In the genomic region with DNA sequence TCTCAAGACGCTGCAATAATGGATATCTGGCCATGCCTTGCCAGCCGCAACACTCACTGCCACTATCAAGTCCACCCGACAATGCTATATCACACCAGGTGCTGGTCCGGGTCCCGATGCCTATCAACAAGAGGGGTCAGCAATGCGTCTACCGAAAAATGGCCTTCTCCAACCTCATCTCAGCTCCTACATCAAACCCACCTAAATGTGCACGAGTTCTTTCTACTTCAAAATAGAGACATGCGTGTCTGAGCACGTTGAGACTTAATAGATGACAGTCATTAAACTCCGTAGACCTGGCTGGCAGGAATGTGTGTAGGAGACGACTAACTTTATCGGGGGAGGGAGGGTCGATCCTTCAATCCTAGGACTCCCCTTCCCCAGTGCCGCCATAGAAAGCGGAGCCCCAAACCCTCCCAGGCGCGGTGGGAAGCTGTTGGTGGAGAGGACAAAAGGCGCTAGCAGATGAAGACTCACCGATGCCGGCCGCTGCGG, we compare ENCODE assay signal across 8 mouse cellular contexts. TPM values are rescaled to one million over a fixed set of nuclear protein-coding genes. Genes with fewer than 3 reads are reported as not detected.
DNase-seq lines count a peak whose midpoint lies in the region; ATAC-seq and TF ChIP-seq lines count a peak whose summit lies in the region.

No protein-coding gene starts in this region.

- DNase-seq in lung, adult 2 months = no peak
- DNase-seq in lung, postnatal 25 days (ENCODE audit: low spot score) = no peak
- DNase-seq in adrenal gland, postnatal 36 days = peak; percentile 14
- no peak for DNase-seq in hindbrain, postnatal 0 days (ENCODE audit: low spot score)
- DNase-seq in ovary, postnatal 14 days (ENCODE audit: low spot score) = no peak
- no peak for DNase-seq in layer of hippocampus, postnatal 14 days (ENCODE audit: low spot score in 2 of 2)

- peaks cover 7% of the 10 kb centered on the region for H3K4me1 ChIP-seq in lung, adult 2 months (ENCODE audit: control insufficient read depth, insufficient read depth, low read length)
- H3K4me1 ChIP-seq in embryonic facial prominence, embryonic 15.5 days = peaks cover 9% of the 10 kb centered on the region; the same call in 1 of the 2 replicates
- peaks cover 12% of the 10 kb centered on the region for H3K4me1 ChIP-seq in hindbrain, postnatal 0 days (ENCODE audit: insufficient read depth, low read length)
- H3K4me1 ChIP-seq in midbrain, embryonic 12.5 days = peaks cover 18% of the 10 kb centered on the region

- peak overlapping the region; percentile 82 for H3K27ac ChIP-seq in embryonic facial prominence, embryonic 15.5 days (replicated peaks)
- H3K27ac ChIP-seq in hindbrain, postnatal 0 days = peak overlapping the region; percentile 87
- peak overlapping the region; percentile 83 for H3K27ac ChIP-seq in midbrain, embryonic 12.5 days (replicated peaks)

- H3K36me3 ChIP-seq in embryonic facial prominence, embryonic 15.5 days = no peaks in the 10 kb centered on the region
- no peaks in the 10 kb centered on the region; the same call in 1 of the 2 replicates for H3K36me3 ChIP-seq in hindbrain, postnatal 0 days (ENCODE audit: insufficient read depth, low read length)
- H3K36me3 ChIP-seq in midbrain, embryonic 12.5 days = 0 out of 2 replicates have a peak, but pooled peaks cover 3% of the 10 kb centered on the region

- H3K27me3 ChIP-seq in embryonic facial prominence, embryonic 15.5 days = no peaks in the 10 kb centered on the region
- H3K27me3 ChIP-seq in hindbrain, postnatal 0 days (ENCODE audit: insufficient read depth, low read length) = no peaks in the 10 kb centered on the region
- peaks cover 4% of the 10 kb centered on the region; the same call in 1 of the 2 replicates for H3K27me3 ChIP-seq in midbrain, embryonic 12.5 days

- WGBS in lung, adult 2 months = under 1% methylated on average over 23 of the region's 23 CpGs
- WGBS in embryonic facial prominence, embryonic 15.5 days = 0% methylated on average over 23 of the region's 23 CpGs
- under 1% methylated on average over 23 of the region's 23 CpGs for WGBS in hindbrain, postnatal 0 days
- under 1% methylated on average over 23 of the region's 23 CpGs for WGBS in midbrain, embryonic 12.5 days

- ATAC-seq in embryonic facial prominence, embryonic 15.5 days (ENCODE audit: insufficient number of reproducible peaks, low FRiP score, low TSS enrichment, low read depth) = peak; percentile 19
- peak; percentile 81 for ATAC-seq in hindbrain, postnatal 0 days
- peak; percentile 44; the same call in 1 of the 2 replicates for ATAC-seq in midbrain, embryonic 12.5 days (ENCODE audit: low FRiP score, low read depth)

- H3K9me3 ChIP-seq in embryonic facial prominence, embryonic 15.5 days (replicated peaks) = no peaks in the 10 kb centered on the region
- no peaks in the 10 kb centered on the region for H3K9me3 ChIP-seq in hindbrain, postnatal 0 days (ENCODE audit: low read length)
- H3K9me3 ChIP-seq in midbrain, embryonic 12.5 days = no peaks in the 10 kb centered on the region

- peak overlapping the region; percentile 72 for H3K9ac ChIP-seq in embryonic facial prominence, embryonic 15.5 days
- peak overlapping the region; percentile 83 for H3K9ac ChIP-seq in hindbrain, postnatal 0 days (replicated peaks; ENCODE audit: low read length)
- peak overlapping the region; percentile 89 for H3K9ac ChIP-seq in midbrain, embryonic 12.5 days (replicated peaks)

- peak overlapping the region; percentile 69 for H3K4me2 ChIP-seq in embryonic facial prominence, embryonic 15.5 days (replicated peaks)
- peak overlapping the region; percentile 89 for H3K4me2 ChIP-seq in hindbrain, postnatal 0 days (ENCODE audit: low read depth, low read length)
- H3K4me2 ChIP-seq in midbrain, embryonic 12.5 days (replicated peaks) = peak overlapping the region; percentile 65

- no peak for TF ChIP-seq CTCF in lung, adult 2 months (IDR thresholded peaks at IDR 0.05; ENCODE audit: insufficient read depth, low read length)
- TF ChIP-seq CTCF in hindbrain, postnatal 0 days (IDR thresholded peaks at IDR 0.05; ENCODE audit: low read depth) = no peak

- no peak for TF ChIP-seq POLR2A in lung, adult 2 months (IDR thresholded peaks at IDR 0.05; ENCODE audit: borderline replicate concordance, extremely low read depth, low read depth, low read length)

- peak overlapping the region; percentile 74 for H3K4me3 ChIP-seq in lung, adult 2 months (replicated peaks; ENCODE audit: extremely low read depth, low read depth, low read length)
- peak overlapping the region; percentile 78 for H3K4me3 ChIP-seq in embryonic facial prominence, embryonic 15.5 days (replicated peaks)
- peak overlapping the region; percentile 83 for H3K4me3 ChIP-seq in hindbrain, postnatal 0 days (ENCODE audit: low read length)
- peak overlapping the region; percentile 82 for H3K4me3 ChIP-seq in midbrain, embryonic 12.5 days

RNA-seq across cellular contexts. Expression of gene Ubr1, which starts 0.4 kb away (rescaled TPM):
- 47.9 and 49.1 TPM in 2 replicates for polyA plus RNA-seq in lung, adult 2 months (2012; rRNA removed)
- total RNA-seq in adrenal gland, postnatal 36 days (2021) = 10 to 100 TPM; 31.9 to 36.2 TPM
- polyA plus RNA-seq in embryonic facial prominence, embryonic 15.5 days (2015; fragmentation: Nextera tagmentation; extraction: Ambion mirVana) = 20.7 and 24.2 TPM in 2 replicates
- total RNA-seq in hindbrain, postnatal 0 days (2014; rRNA removed) = 27.8 and 34.8 TPM in 2 replicates
- 27.3 and 27.5 TPM in 2 replicates for polyA plus RNA-seq in hindbrain, postnatal 0 days (2015; fragmentation: Nextera tagmentation; extraction: Ambion mirVana)
- 34.1 and 34.4 TPM in 2 replicates for polyA plus RNA-seq in midbrain, embryonic 12.5 days (2016; fragmentation: Nextera tagmentation; extraction: Ambion mirVana)
- 10 to 100 TPM; 40.4 to 42.5 TPM for total RNA-seq in layer of hippocampus, postnatal 14 days (2021)

RNA-seq across cellular contexts. Expression of gene Tmem62, which starts 6.7 kb away (rescaled TPM):
- 10.0 and 12.5 TPM in 2 replicates for polyA plus RNA-seq in lung, adult 2 months (2012; rRNA removed)
- total RNA-seq in adrenal gland, postnatal 36 days (2021) = 10 to 100 TPM; 10.6 to 23.8 TPM
- polyA plus RNA-seq in embryonic facial prominence, embryonic 15.5 days (2015; fragmentation: Nextera tagmentation; extraction: Ambion mirVana) = 2.5 and 4.1 TPM in 2 replicates
- total RNA-seq in hindbrain, postnatal 0 days (2014; rRNA removed) = 24.0 and 25.8 TPM in 2 replicates
- polyA plus RNA-seq in hindbrain, postnatal 0 days (2015; fragmentation: Nextera tagmentation; extraction: Ambion mirVana) = 12.6 and 13.8 TPM in 2 replicates
- 5.7 and 6.2 TPM in 2 replicates for polyA plus RNA-seq in midbrain, embryonic 12.5 days (2016; fragmentation: Nextera tagmentation; extraction: Ambion mirVana)
- 10 to 100 TPM; 18.3 to 27.4 TPM for total RNA-seq in layer of hippocampus, postnatal 14 days (2021)

RNA-seq across cellular contexts. Expression of gene Ccndbp1, which starts 38.1 kb away (rescaled TPM):
- polyA plus RNA-seq in lung, adult 2 months (2012; rRNA removed) = 20.9 and 28.5 TPM in 2 replicates
- total RNA-seq in adrenal gland, postnatal 36 days (2021) = 10 to 100 TPM; 41.7 to 50.2 TPM
- 40.2 and 43.8 TPM in 2 replicates for polyA plus RNA-seq in embryonic facial prominence, embryonic 15.5 days (2015; fragmentation: Nextera tagmentation; extraction: Ambion mirVana)
- 40.0 and 42.3 TPM in 2 replicates for total RNA-seq in hindbrain, postnatal 0 days (2014; rRNA removed)
- 76.5 and 80.2 TPM in 2 replicates for polyA plus RNA-seq in hindbrain, postnatal 0 days (2015; fragmentation: Nextera tagmentation; extraction: Ambion mirVana)
- polyA plus RNA-seq in midbrain, embryonic 12.5 days (2016; fragmentation: Nextera tagmentation; extraction: Ambion mirVana) = 53.1 and 53.5 TPM in 2 replicates
- total RNA-seq in layer of hippocampus, postnatal 14 days (2021) = 10 to 100 TPM; 54.0 to 59.6 TPM

Comparison
In these comparisons a context has a peak if more than half of its experiments do, and no peak if none do; other contexts are left out.
1. DNase-seq: peak in adrenal gland, postnatal 36 days (2 of 2); none in lung, adult 2 months (single experiment), lung, postnatal 25 days (single experiment), hindbrain, postnatal 0 days (single experiment), ovary, postnatal 14 days (single experiment) and layer of hippocampus, postnatal 14 days (0 of 2).
2. ATAC-seq: peak in every context shown above with its lines; median percentile 81 in hindbrain, postnatal 0 days; 44 in midbrain, embryonic 12.5 days; 19 in embryonic facial prominence, embryonic 15.5 days.
3. Peak in every context shown above with its lines, with median percentiles within 50 percentile points of each other: H3K4me3 ChIP-seq, H3K27ac ChIP-seq, H3K4me2 ChIP-seq and H3K9ac ChIP-seq.